Mouse (Mus musculus): ENCODE data around the gene Mmadhc. TPM values are rescaled to one million over a fixed set of nuclear protein-coding genes. Genes with fewer than 3 reads are reported as not detected.

Gene Mmadhc
- 60.6 and 63.6 TPM in 2 replicates for polyA plus RNA-seq (2012; rRNA removed; ENCODE audit: low replicate concordance)

GRCm38 (mm10) chr2:50296109-50296986, at the start of gene Mmadhc:
Gene Mmadhc, minus strand, starts transcription at chr2:50296801.

Other genes with a start within 250 kb of the Mmadhc start
- gene Lypd6, start 230.4 kb downstream of the Mmadhc start, polyA plus RNA-seq (2012; rRNA removed; ENCODE audit: low replicate concordance), result 0.59 and 5.4 TPM in 2 replicates